Mouse (Mus musculus) forebrain, embryonic 12.5 days (tissue): ENCODE results near the gene Gkap1. TPM values are rescaled to one million over a fixed set of nuclear protein-coding genes. Genes with fewer than 3 reads are reported as not detected.

ENCODE experiments used
- ATAC-seq: fragments of 200-750 bp; cut with Nextera tagmentation; 2 replicates; pipeline ENCODE4 v1.8.0; 2017; ENCODE audit warnings: moderate TSS enrichment; ENCODE audit not compliant: low FRiP score
- H3K27ac ChIP-seq: fragments of 300-500 bp; sonication (generic); 2 replicates; pipeline ENCODE4 v1.5.1; 2016; ENCODE audit warnings: mild to moderate bottlenecking
- H3K27me3 ChIP-seq: fragments of 300-500 bp; sonication (generic); 2 replicates; pipeline ENCODE4 v1.6.1; 2016; ENCODE audit warnings: mild to moderate bottlenecking
- H3K36me3 ChIP-seq: fragments of 300-500 bp; sonication (generic); replicated peaks from 2 replicates; pipeline ENCODE4 v1.6.1; 2016; ENCODE audit warnings: mild to moderate bottlenecking
- H3K4me1 ChIP-seq: fragments of 300-500 bp; sonication (generic); 2 replicates; pipeline ENCODE4 v1.6.1; 2016
- H3K4me2 ChIP-seq: fragments of 300-500 bp; sonication (generic); 2 replicates; pipeline ENCODE4 v1.6.1; 2016; ENCODE audit warnings: mild to moderate bottlenecking, moderate library complexity
- H3K4me3 ChIP-seq: fragments of 300-500 bp; sonication (generic); replicated peaks from 2 replicates; pipeline ENCODE4 v1.5.1; 2016; ENCODE audit warnings: mild to moderate bottlenecking
- H3K9ac ChIP-seq: fragments of 300-500 bp; sonication (generic); 2 replicates; pipeline ENCODE4 v1.6.1; 2016; ENCODE audit warnings: mild to moderate bottlenecking
- H3K9me3 ChIP-seq: fragments of 300-500 bp; sonication (generic); 2 replicates; pipeline ENCODE4 v1.6.1; 2016
- WGBS: fragments of 180-500 bp; shearing (Covaris S2); methylation state at CpG from one replicate; pipeline ENCODE4 v1.1.7; 2016; 5-methylcytosine and 5-hydroxymethylcytosine counted together
- polyA plus RNA-seq: library from polyadenylated mRNA; unstranded; fragments of >200 nt; fragmentation: Nextera tagmentation; extraction: Ambion mirVana; gene quantifications from 2 replicates; pipeline ENCODE4 v1.2.1, GENCODE M21; 2016

Gkap1 gene
- polyA plus RNA-seq, 1 experiment from 2014 or later, result 48.6 TPM

DNA sequence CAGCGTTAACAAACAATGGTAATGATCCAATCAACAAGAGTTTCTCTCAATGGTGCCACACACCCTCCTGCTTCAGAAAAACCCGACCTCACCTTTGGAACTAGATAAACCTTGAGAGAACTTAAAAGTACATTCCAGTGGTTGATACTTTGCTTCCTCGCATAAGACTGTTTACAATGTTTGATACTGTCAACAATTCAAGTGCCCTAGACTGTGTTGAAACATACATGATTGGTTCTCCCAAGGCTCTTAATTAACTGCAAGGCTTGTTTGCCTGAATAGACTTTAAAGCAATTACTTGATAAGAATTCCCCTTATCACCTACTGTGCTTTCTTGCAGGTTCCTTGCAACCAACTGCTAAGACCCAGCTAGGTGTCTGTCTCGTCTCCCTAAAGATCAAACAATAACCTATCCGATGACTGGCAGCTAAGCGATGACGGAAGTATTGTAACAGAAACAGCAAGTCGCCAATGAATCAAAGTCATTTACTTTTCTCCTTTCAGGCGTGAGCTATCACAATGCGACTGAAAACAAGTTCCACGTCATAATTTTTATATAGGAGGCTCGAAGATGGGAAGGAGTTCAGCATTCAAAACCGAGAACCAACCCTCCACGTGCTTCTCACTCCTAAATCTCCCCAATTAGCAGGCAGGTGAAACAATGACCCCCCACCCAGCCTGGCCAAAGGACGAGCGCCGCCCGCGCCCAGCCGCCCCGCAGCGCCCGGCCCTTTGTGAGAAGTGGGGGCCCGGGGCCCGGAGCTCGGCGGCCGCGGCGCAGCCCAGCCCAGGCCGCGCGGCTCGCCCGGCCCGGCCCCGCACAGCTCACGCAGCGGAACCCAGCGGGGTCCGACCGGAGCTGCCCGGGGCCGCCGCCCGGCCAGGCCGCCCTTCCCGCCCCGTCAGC lies 60.9 kb downstream of the Gkap1 start:
- Histone ChIP-seq H3K4me1 (peaks cover 36% of the 10 kb centered on the region), H3K27me3 (peaks cover 4% of the 10 kb centered on the region), H3K9ac (peak overlapping the region; percentile 99), H3K36me3 (no peaks in the 10 kb centered on the region), H3K27ac (peak overlapping the region; percentile 83), H3K9me3 (no peaks in the 10 kb centered on the region), H3K4me3 (peak overlapping the region; percentile 97), H3K4me2 (peak overlapping the region; percentile 80)
- 2% methylated on average over 48 of the region's 49 CpGs for WGBS
- ATAC-seq, result peak; percentile 72

DNA sequence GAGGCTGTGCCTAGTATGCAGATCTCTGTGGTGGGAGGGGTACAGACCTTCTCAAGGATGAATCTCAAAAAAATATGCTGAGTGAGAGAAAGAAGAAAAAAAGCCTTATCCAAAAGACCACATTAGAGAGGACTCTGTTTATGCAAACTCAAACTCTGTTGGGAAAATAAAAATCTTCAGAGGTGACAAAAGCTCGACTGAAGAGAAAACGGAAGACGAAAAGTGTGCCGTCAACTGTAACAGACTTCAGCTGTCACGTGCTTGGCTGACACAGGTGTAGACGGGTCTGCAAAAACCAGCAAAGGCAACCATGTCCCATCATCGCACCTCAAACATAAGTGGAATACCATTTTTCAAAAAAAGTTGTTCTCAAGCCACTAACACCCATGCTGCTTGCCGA lies 61.7 kb downstream of the Gkap1 start:
- 75% methylated on average over 8 of the region's 8 CpGs for WGBS
- H3K36me3 ChIP-seq, result no peaks in the 10 kb centered on the region
- H3K9ac ChIP-seq, result peak overlapping the region; percentile 99; the same call in 1 of the 2 replicates
- H3K27me3 ChIP-seq, result peaks cover 4% of the 10 kb centered on the region
- H3K4me1 ChIP-seq, result peaks cover 36% of the 10 kb centered on the region
- H3K9me3 ChIP-seq, result no peaks in the 10 kb centered on the region
- no peak overlapping the region for H3K27ac ChIP-seq
- ATAC-seq, result no peak
- H3K4me3 ChIP-seq, result peak overlapping the region; percentile 97
- peak overlapping the region; percentile 80 for H3K4me2 ChIP-seq

DNA sequence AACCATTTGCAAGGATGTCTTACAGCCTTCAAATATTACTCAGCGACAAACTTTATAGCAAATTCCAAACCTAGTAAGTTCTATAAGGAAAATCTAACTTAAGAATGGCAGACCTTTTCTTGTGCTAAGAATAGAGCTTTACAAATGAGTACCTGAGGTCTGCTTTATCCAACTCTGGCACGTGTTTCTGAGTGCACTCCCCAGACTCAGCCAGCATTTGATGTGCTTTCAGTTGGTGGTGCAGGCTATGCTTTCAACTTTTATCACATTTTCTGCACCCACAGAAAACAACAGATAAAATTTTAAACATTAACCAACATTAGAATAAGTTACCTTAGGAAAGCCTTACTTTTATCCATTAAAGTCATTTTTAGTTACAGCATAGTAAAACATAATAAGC lies 63.0 kb downstream of the Gkap1 start:
- Histone ChIP-seq H3K9ac (no peak overlapping the region), H3K27ac (no peak overlapping the region), H3K4me3 (no peak overlapping the region), H3K9me3 (no peaks in the 10 kb centered on the region), H3K4me2 (no peak overlapping the region), H3K27me3 (peaks cover 4% of the 10 kb centered on the region), H3K4me1 (peaks cover 36% of the 10 kb centered on the region), H3K36me3 (no peaks in the 10 kb centered on the region)
- 85% methylated on average over 2 of the region's 2 CpGs for WGBS
- no peak for ATAC-seq

DNA sequence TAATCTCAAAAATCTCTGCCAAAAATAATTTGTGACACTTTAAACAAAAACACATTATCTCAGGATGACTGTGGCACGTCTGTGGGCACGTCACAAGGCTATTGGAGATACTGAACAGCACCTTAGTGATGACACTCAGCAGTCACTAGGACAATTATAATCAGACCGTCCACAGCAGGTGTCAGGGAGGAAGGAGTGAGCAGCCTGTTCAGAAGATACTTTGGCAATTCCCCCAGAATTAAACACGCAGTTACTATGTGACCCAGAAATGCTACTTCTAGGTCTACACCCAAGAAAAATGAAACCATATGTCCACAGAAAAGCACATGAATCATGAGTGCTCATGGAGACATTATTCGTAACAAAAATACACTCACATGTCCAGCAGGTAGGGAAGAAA lies 65.1 kb downstream of the Gkap1 start:
- no peak for ATAC-seq
- Histone ChIP-seq H3K27me3 (no peaks in the 10 kb centered on the region), H3K4me3 (no peak overlapping the region), H3K27ac (no peak overlapping the region), H3K9me3 (no peaks in the 10 kb centered on the region), H3K4me1 (peaks cover 31% of the 10 kb centered on the region), H3K4me2 (no peak overlapping the region), H3K9ac (no peak overlapping the region), H3K36me3 (no peaks in the 10 kb centered on the region)
- WGBS, result 82% methylated on average over 5 of the region's 5 CpGs

DNA sequence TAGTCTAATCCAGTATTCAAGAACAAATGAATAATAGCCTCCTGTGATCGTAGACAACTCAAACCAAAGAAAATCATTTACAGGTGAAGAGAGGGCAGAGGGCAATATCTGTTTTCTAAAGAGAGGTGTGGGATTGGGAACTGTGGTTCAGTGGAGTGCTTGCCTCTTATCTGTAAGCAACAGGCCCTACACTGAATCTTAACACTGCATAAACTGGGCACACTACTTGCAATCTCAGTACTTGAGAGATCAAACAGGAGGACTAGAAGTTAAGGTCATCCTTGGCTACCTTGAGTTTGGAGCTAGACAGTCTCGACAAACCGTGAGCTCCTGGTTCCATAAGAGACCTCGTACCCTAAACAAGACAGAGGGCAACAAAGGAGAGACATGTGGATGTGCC lies 69.4 kb downstream of the Gkap1 start:
- peaks cover 5% of the 10 kb centered on the region; the same call in 1 of the 2 replicates for H3K4me1 ChIP-seq
- WGBS, result 95% methylated on average over 4 of the region's 4 CpGs
- no peak overlapping the region for H3K4me2 ChIP-seq
- no peaks in the 10 kb centered on the region for H3K27me3 ChIP-seq
- no peak overlapping the region for H3K9ac ChIP-seq
- H3K36me3 ChIP-seq, result no peaks in the 10 kb centered on the region
- H3K4me3 ChIP-seq, result no peak overlapping the region
- no peak overlapping the region for H3K27ac ChIP-seq
- H3K9me3 ChIP-seq, result no peaks in the 10 kb centered on the region
- no peak for ATAC-seq

DNA sequence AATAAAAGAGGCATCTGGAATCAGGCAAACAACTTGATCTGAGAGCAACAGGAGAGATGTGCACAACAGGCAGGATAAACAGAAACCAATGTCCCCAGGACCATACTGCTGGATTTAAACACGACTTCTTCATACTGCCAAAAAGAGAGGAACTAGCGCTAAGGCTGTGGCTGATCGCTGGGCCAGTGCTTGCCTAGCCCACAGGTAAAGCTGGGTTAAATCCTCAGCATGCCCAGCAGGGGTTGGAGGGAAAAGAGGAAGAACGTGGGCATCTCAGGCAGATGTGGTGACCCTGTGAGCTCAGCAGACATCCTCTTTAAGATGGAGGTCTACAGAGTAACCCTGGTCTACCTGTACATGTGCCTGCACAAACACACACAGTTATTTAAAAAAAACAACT lies 70.5 kb downstream of the Gkap1 start:
- 66% methylated on average over 4 of the region's 4 CpGs for WGBS
- H3K4me2 ChIP-seq, result no peak overlapping the region
- no peaks in the 10 kb centered on the region for H3K9me3 ChIP-seq
- H3K36me3 ChIP-seq, result no peaks in the 10 kb centered on the region
- H3K27me3 ChIP-seq, result no peaks in the 10 kb centered on the region
- no peak overlapping the region for H3K4me3 ChIP-seq
- no peak overlapping the region for H3K9ac ChIP-seq
- H3K27ac ChIP-seq, result no peak overlapping the region
- no peaks in the 10 kb centered on the region for H3K4me1 ChIP-seq
- no peak for ATAC-seq

DNA sequence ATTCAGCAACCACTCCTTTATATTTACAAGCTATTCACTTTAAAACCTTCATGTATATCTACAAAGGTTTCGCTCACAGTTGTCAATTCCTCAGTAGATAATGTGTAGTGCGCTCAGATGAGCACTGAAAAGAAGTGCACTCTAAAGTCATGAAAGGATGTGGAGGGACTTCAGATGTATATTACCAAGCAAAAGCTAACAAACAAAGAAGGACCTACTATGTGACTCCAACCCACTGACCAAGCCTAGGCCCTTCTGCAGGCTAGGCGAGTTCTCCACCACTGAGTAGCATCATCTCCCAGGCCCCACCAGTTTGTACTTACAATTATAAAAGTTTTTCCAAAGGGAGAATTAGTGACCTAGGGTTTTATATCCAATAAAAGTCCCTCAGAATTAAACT lies 71.3 kb downstream of the Gkap1 start:
- Histone ChIP-seq H3K4me1 (no peaks in the 10 kb centered on the region), H3K4me3 (no peak overlapping the region), H3K9me3 (no peaks in the 10 kb centered on the region), H3K36me3 (no peaks in the 10 kb centered on the region), H3K27me3 (no peaks in the 10 kb centered on the region), H3K9ac (no peak overlapping the region), H3K27ac (no peak overlapping the region), H3K4me2 (no peak overlapping the region)
- 95% methylated on average over 3 of the region's 3 CpGs for WGBS
- no peak for ATAC-seq

DNA sequence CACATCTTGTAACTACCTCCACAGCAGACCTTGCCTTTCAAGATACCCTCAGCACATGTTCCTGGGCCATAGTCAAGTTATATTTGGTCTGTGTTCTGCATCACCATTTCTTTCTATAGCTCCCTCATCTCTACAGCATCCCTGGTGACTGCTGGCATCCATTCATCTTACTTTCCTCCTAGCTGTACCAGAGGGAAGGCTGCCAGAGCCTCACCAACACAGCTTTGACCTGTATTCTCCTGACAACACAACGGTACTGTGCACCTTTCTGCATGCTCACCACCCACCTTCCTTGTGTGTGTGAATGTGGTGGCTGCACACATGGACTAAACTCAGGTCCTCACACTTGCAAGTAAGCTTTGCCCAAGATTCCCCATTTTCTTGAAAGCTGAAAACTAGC lies 72.6 kb downstream of the Gkap1 start:
- ATAC-seq, result no peak
- H3K36me3 ChIP-seq, result peaks cover 3% of the 10 kb centered on the region; the same call in 1 of the 2 replicates
- H3K27ac ChIP-seq, result no peak overlapping the region
- no peaks in the 10 kb centered on the region for H3K9me3 ChIP-seq
- no peak overlapping the region for H3K9ac ChIP-seq
- no peaks in the 10 kb centered on the region for H3K4me1 ChIP-seq
- WGBS, result 100% methylated on average over 1 of the region's 1 CpGs
- H3K4me3 ChIP-seq, result no peak overlapping the region
- H3K27me3 ChIP-seq, result no peaks in the 10 kb centered on the region
- H3K4me2 ChIP-seq, result no peak overlapping the region

DNA sequence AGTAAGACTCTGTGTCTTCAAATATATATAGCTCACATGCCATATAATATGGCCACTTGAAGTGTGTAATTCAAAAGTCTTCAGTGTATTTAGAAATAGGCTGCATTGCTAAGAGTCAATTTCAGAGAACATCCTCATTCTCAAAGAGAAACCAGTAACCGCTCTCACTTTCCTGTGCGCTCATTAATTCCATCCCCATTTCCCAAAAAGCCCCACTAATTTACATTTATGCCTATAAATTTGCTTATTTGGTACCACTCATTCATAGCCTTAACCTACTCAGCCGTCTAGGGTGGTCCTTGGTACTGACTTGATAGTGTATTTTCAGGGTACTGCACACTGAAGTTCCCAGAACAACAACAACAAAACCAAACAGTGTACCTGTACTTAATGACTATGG lies 73.6 kb downstream of the Gkap1 start:
- peaks cover 13% of the 10 kb centered on the region for H3K36me3 ChIP-seq
- no peak overlapping the region for H3K9ac ChIP-seq
- H3K4me2 ChIP-seq, result no peak overlapping the region
- ATAC-seq, result no peak
- 93% methylated on average over 3 of the region's 3 CpGs for WGBS
- H3K4me3 ChIP-seq, result no peak overlapping the region
- no peaks in the 10 kb centered on the region for H3K9me3 ChIP-seq
- H3K27ac ChIP-seq, result no peak overlapping the region
- H3K4me1 ChIP-seq, result no peaks in the 10 kb centered on the region
- no peaks in the 10 kb centered on the region for H3K27me3 ChIP-seq

DNA sequence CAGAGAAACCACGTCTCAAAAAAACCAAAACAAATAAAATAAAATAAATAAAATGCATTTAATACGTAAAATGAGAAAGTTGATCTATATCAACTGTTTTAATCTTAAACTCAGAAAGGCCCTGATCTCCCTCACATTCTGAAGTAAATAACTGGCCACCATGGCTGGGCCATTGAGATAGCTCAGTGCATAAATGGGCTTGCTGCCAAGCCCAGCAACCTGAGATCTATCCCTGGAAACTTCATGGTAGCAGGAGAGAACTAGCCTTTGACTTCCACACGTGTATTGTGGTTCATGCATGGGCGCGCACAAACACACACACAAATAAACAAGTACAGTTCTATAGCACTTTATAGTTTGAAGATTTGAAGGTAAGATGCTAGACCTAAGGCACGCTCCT lies 74.2 kb downstream of the Gkap1 start:
- H3K36me3 ChIP-seq, result peaks cover 15% of the 10 kb centered on the region
- H3K4me1 ChIP-seq, result no peaks in the 10 kb centered on the region
- no peaks in the 10 kb centered on the region for H3K9me3 ChIP-seq
- no peak overlapping the region for H3K27ac ChIP-seq
- no peak for ATAC-seq
- no peak overlapping the region for H3K9ac ChIP-seq
- H3K4me3 ChIP-seq, result no peak overlapping the region
- no peaks in the 10 kb centered on the region for H3K27me3 ChIP-seq
- WGBS, result 91% methylated on average over 6 of the region's 6 CpGs
- H3K4me2 ChIP-seq, result no peak overlapping the region

DNA sequence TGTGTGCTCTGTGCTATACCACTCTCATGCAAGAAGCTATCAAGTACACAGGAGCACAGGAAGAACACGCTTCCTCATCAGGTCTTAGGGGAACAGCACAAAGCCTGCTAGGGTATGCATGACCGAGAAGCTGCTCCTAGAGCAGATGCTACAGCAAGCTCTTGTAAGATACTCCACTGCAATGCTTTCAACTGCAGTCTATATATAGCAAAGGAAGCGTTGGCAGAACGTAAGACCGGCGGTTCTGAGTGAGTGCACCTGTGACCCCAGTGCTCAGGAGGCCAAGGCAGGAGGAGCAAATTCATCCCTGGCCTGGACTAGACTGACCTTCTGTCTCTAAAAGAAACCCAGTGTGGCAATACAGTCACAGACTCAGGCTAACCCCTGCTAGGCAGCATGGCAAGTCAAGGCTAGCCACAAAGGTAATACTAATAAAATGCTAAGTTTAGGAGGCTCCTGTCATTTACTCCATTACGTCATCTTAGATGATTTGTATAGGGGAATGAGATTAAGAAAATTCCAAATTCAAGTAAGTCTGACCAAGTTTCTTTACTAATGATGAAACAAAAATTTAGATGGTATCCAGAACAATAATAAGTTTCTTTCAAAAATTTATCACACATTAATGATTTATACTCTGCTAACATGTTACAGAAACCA lies 77.4 kb downstream of the Gkap1 start:
- no peaks in the 10 kb centered on the region for H3K9me3 ChIP-seq
- WGBS, result 94% methylated on average over 7 of the region's 7 CpGs
- ATAC-seq, result no peak
- H3K9ac ChIP-seq, result no peak overlapping the region
- H3K27ac ChIP-seq, result no peak overlapping the region
- H3K36me3 ChIP-seq, result peaks cover 39% of the 10 kb centered on the region
- no peaks in the 10 kb centered on the region for H3K27me3 ChIP-seq
- H3K4me2 ChIP-seq, result no peak overlapping the region
- no peaks in the 10 kb centered on the region for H3K4me1 ChIP-seq
- no peak overlapping the region for H3K4me3 ChIP-seq

DNA sequence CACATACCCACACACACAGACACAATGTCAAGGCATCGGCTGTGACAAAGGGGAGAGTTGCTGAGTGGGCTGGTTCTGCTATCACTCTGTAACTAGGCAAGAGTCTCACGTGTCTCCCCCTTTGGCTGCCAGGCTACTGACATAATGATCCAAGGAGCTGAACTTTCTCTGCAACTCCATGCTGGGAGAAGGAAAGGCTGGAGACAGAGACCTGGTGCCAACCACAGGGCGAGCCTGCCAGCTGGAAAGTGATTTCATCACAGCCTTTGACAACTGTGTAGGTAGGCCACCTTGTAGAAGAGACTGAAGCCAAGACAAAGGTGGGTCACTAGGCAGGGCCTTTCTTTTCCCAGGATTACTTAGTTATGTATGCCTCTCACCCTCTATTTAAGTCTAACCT lies 78.3 kb downstream of the Gkap1 start:
- H3K27ac ChIP-seq, result no peak overlapping the region
- no peak overlapping the region for H3K4me3 ChIP-seq
- 83% methylated on average over 3 of the region's 3 CpGs for WGBS
- peaks cover 46% of the 10 kb centered on the region for H3K36me3 ChIP-seq
- no peaks in the 10 kb centered on the region for H3K9me3 ChIP-seq
- no peak for ATAC-seq
- H3K9ac ChIP-seq, result no peak overlapping the region
- H3K4me1 ChIP-seq, result no peaks in the 10 kb centered on the region
- H3K4me2 ChIP-seq, result no peak overlapping the region
- H3K27me3 ChIP-seq, result no peaks in the 10 kb centered on the region

DNA sequence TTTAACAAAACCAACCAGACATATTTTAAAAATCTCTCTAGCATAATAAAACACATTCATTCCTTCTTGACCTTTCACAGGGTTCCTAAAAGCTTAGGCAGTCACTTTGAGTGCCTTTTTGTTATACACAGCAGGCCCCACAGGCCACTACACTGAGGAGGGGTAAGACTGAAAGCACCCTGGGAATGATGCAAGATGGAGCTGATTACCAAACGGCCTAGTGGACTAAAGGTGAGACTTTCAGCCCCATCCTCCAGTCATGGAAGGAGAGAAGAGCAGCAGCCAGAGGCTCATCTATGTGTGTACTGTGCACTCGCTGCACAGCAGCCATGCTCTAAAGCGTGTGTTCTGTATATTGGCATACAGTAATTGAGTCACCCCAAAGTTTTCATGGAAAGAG lies 80.6 kb downstream of the Gkap1 start:
- WGBS, result 84% methylated on average over 3 of the region's 3 CpGs
- no peak overlapping the region for H3K4me2 ChIP-seq
- H3K4me3 ChIP-seq, result no peak overlapping the region
- no peak overlapping the region for H3K27ac ChIP-seq
- H3K36me3 ChIP-seq, result peaks cover 67% of the 10 kb centered on the region
- H3K9ac ChIP-seq, result no peak overlapping the region
- H3K9me3 ChIP-seq, result no peaks in the 10 kb centered on the region
- no peaks in the 10 kb centered on the region for H3K27me3 ChIP-seq
- no peak for ATAC-seq
- no peaks in the 10 kb centered on the region for H3K4me1 ChIP-seq
